In genomic region chr10:93548991-93549390, GRCm38 (mm10) we compare ENCODE assay signal across 8 mouse cellular contexts. TPM values are rescaled to one million over a fixed set of nuclear protein-coding genes. Genes with fewer than 3 reads are reported as not detected.
DNase-seq lines count a peak whose midpoint lies in the region; ATAC-seq and TF ChIP-seq lines count a peak whose summit lies in the region.

No protein-coding gene starts in this region.

- ATAC-seq in common myeloid progenitor, adult 5-6 weeks (replicated peaks; ENCODE audit: low read depth, poor library complexity, severe bottlenecking) = peak; percentile 99
- ATAC-seq in limb, embryonic 14.5 days (ENCODE audit: low FRiP score, low read depth) = no peak
- peak; percentile 70; the same call in 1 of the 2 replicates for ATAC-seq in stomach, postnatal 0 days (ENCODE audit: low FRiP score, low TSS enrichment)

- H3K27ac ChIP-seq in limb, embryonic 14.5 days (replicated peaks; ENCODE audit: low read depth, low read length) = no peak overlapping the region
- H3K27ac ChIP-seq in stomach, postnatal 0 days (replicated peaks) = no peak overlapping the region

- no peak for TF ChIP-seq POLR2A in limb, embryonic 14.5 days (IDR thresholded peaks at IDR 0.05; ENCODE audit: borderline replicate concordance, extremely low read depth, insufficient read depth, insufficient read length)

- no peaks in the 10 kb centered on the region for H3K4me1 ChIP-seq in limb, embryonic 14.5 days (ENCODE audit: control insufficient read depth, insufficient read depth, low read length)
- H3K4me1 ChIP-seq in stomach, postnatal 0 days (replicated peaks; ENCODE audit: control insufficient read depth, insufficient read depth) = no peaks in the 10 kb centered on the region

- no peak overlapping the region for H3K9ac ChIP-seq in limb, embryonic 14.5 days (ENCODE audit: low read depth, low read length, severe bottlenecking)
- H3K9ac ChIP-seq in stomach, postnatal 0 days (ENCODE audit: low read length) = no peak overlapping the region

- no peaks in the 10 kb centered on the region for H3K9me3 ChIP-seq in limb, embryonic 14.5 days (ENCODE audit: control insufficient read depth, low read length)
- no peaks in the 10 kb centered on the region for H3K9me3 ChIP-seq in stomach, postnatal 0 days (ENCODE audit: control insufficient read depth, low read length)

- no peaks in the 10 kb centered on the region for H3K27me3 ChIP-seq in limb, embryonic 14.5 days (ENCODE audit: control insufficient read depth, insufficient read depth, low read length)
- H3K27me3 ChIP-seq in stomach, postnatal 0 days (ENCODE audit: control insufficient read depth, insufficient read depth, low read length) = no peaks in the 10 kb centered on the region

- 11% methylated on average over 7 of the region's 7 CpGs for WGBS in limb, embryonic 14.5 days
- WGBS in stomach, postnatal 0 days = 15% methylated on average over 7 of the region's 7 CpGs

- DNase-seq in A20 (ENCODE audit: low read depth, low spot score) (peak; percentile 80), adipocyte (ENCODE audit: low spot score) (peak; percentile 67)
- peak; percentile 74 for DNase-seq in gastrocnemius, postnatal 10 days
- DNase-seq in kidney, adult 8-10 months = peak; percentile 42 to 82
- peak; percentile 74 for DNase-seq in limb, embryonic 14.5 days (ENCODE audit: low spot score)
- peak; percentile 67 to 75 for DNase-seq in natural killer cell, adult 2 months (ENCODE audit: low spot score in 2 of 2)
- DNase-seq in stomach, postnatal 0 days (ENCODE audit: low spot score) = peak; percentile 76

- TF ChIP-seq EP300 in stomach, postnatal 0 days (optimal IDR thresholded peaks at IDR 0.05) = no peak

- TF ChIP-seq CTCF in stomach, postnatal 0 days (IDR thresholded peaks at IDR 0.05; ENCODE audit: low read depth) = peak; percentile 94

- H3K36me3 ChIP-seq in limb, embryonic 14.5 days (ENCODE audit: control insufficient read depth, insufficient read depth, low read length) = no peaks in the 10 kb centered on the region
- H3K36me3 ChIP-seq in stomach, postnatal 0 days (ENCODE audit: control insufficient read depth, insufficient read depth, low read length) = no peaks in the 10 kb centered on the region

- H3K4me3 ChIP-seq in limb, embryonic 14.5 days (replicated peaks; ENCODE audit: low read length) = no peak overlapping the region
- no peak overlapping the region for H3K4me3 ChIP-seq in stomach, postnatal 0 days (ENCODE audit: low read depth, low read length)

- no peak overlapping the region for H3K4me2 ChIP-seq in limb, embryonic 14.5 days (replicated peaks; ENCODE audit: low read depth, low read length, severe bottlenecking)
- no peak overlapping the region for H3K4me2 ChIP-seq in stomach, postnatal 0 days (replicated peaks; ENCODE audit: low read depth)

RNA-seq across cellular contexts. Expression of gene Ccdc38, which starts 8.6 kb away (rescaled TPM):
- 0.24 and 0.55 TPM in 2 replicates for total RNA-seq in common myeloid progenitor, adult 5-6 weeks (2017)
- total RNA-seq in gastrocnemius, postnatal 10 days (2021) = under 1 TPM; 0.07 to 0.09 TPM
- polyA plus RNA-seq in limb, embryonic 14.5 days (2012; rRNA removed) = 0.01 and 0.03 TPM in 2 replicates
- polyA plus RNA-seq in limb, embryonic 14.5 days (2014; fragmentation: Nextera tagmentation; extraction: Ambion mirVana) = 0.35 and 0.39 TPM in 2 replicates
- 0.16 and 0.45 TPM in 2 replicates for polyA plus RNA-seq in stomach, postnatal 0 days (2015; fragmentation: Nextera tagmentation; extraction: Ambion mirVana)

RNA-seq across cellular contexts. Expression of gene Amdhd1, which starts 9.2 kb away (rescaled TPM):
- not detected in 2 replicates for total RNA-seq in common myeloid progenitor, adult 5-6 weeks (2017)
- total RNA-seq in gastrocnemius, postnatal 10 days (2021) = under 1 TPM in 1 of 2 experiments, not detected in 1; 0.18 TPM
- 0.16 and 0.20 TPM in 2 replicates for polyA plus RNA-seq in limb, embryonic 14.5 days (2012; rRNA removed)
- polyA plus RNA-seq in limb, embryonic 14.5 days (2014; fragmentation: Nextera tagmentation; extraction: Ambion mirVana) = 0.17 and 0.32 TPM in 2 replicates
- polyA plus RNA-seq in stomach, postnatal 0 days (2015; fragmentation: Nextera tagmentation; extraction: Ambion mirVana) = 0.28 and 0.45 TPM in 2 replicates

RNA-seq across cellular contexts. Expression of gene Snrpf, which starts 40.5 kb away (rescaled TPM):
- 192 and 266 TPM in 2 replicates for total RNA-seq in common myeloid progenitor, adult 5-6 weeks (2017)
- 10 to 100 TPM; 14.3 to 14.9 TPM for total RNA-seq in gastrocnemius, postnatal 10 days (2021)
- polyA plus RNA-seq in limb, embryonic 14.5 days (2012; rRNA removed) = 145 and 181 TPM in 2 replicates
- 125 and 129 TPM in 2 replicates for polyA plus RNA-seq in limb, embryonic 14.5 days (2014; fragmentation: Nextera tagmentation; extraction: Ambion mirVana)
- polyA plus RNA-seq in stomach, postnatal 0 days (2015; fragmentation: Nextera tagmentation; extraction: Ambion mirVana) = 67.4 and 74.5 TPM in 2 replicates

Comparison
In these comparisons a context has a peak if more than half of its experiments do, and no peak if none do; other contexts are left out.
1. RNA of gene Snrpf, which starts 40.5 kb away (total RNA-seq): 192 to 266 TPM in common myeloid progenitor, adult 5-6 weeks; 14.3 to 14.9 TPM in gastrocnemius, postnatal 10 days; every median in the first group is over 10 times any median in the second.
2. Peak in every context shown above with its lines, with median percentiles within 50 percentile points of each other: DNase-seq.